In the genomic region with DNA sequence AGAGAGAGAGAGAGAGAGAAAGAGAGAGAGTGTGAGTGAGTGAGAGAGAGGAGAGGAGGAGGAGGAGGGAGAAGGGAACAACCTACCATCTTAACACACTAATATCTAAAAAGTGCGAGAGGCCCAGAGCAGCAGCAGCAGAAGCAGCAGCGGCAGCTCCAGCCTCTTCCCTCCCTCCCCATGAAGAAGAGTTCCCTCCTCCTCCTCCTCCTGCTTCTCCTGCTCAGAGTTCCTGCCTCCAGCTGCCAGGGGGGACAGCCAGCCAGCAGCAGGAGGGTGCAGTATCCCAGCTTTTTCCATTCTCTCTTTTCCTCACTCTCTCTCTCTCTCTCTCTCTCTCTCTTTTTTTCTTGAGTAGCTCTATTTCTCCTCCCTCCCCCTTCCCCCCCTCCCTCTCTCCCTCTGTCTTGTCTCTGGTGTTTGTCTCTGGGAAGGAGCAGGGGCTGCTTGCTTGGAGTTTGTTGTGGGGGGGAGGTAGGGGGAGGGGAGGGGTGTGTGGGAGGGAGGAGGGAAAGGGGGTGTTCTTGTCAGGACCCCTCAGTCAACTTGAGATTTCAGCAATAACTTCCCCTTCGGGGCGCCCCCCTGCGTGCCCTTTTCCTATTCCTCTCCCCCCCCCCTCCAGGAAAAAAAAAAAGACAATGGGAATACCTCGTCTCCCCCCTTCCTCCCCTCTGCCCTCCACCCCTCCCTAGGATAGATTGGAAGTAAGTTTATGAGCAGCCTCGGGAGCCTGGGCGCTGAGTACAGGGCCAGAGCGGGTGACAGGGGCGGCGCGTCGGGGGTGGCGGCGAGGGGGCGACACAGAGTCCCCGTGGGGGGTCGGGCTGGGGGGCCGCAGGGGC, we compare ENCODE assay signal across 7 mouse cellular contexts.
A peak's percentile ranks its signal among the peaks of the same experiment; 100 is the strongest.
DNase-seq lines count a peak whose midpoint lies in the region; ATAC-seq and TF ChIP-seq lines count a peak whose summit lies in the region.

No protein-coding gene starts in this region.

- TF ChIP-seq CTCF in intestine, postnatal 0 days (IDR thresholded peaks at IDR 0.05; ENCODE audit: low read depth) = no peak
- TF ChIP-seq CTCF in spleen, adult 2 months (IDR thresholded peaks at IDR 0.05; ENCODE audit: extremely low read depth, insufficient read depth, insufficient read length, insufficient replicate concordance) = no peak

- TF ChIP-seq POLR2A in spleen, adult 2 months (IDR thresholded peaks at IDR 0.05; ENCODE audit: low read depth, low read length) = no peak

- peak overlapping the region; percentile 90 for H3K4me3 ChIP-seq in intestine, postnatal 0 days (ENCODE audit: low read depth, low read length)
- peak overlapping the region; percentile 76 for H3K4me3 ChIP-seq in limb, embryonic 10.5 days
- H3K4me3 ChIP-seq in midbrain, embryonic 13.5 days (replicated peaks) = peak overlapping the region; percentile 77
- H3K4me3 ChIP-seq in spleen, adult 2 months (ENCODE audit: extremely low read depth, insufficient read depth, insufficient read length) = peak overlapping the region; percentile 75

- H3K27me3 ChIP-seq in intestine, postnatal 0 days (replicated peaks; ENCODE audit: control insufficient read depth, insufficient read depth, low read length) = no peaks in the 10 kb centered on the region
- no peaks in the 10 kb centered on the region for H3K27me3 ChIP-seq in limb, embryonic 10.5 days (ENCODE audit: low read depth, poor library complexity, severe bottlenecking)
- no peaks in the 10 kb centered on the region for H3K27me3 ChIP-seq in midbrain, embryonic 13.5 days
- H3K27me3 ChIP-seq in spleen, adult 2 months (ENCODE audit: control insufficient read depth, insufficient read depth, low read length) = no peaks in the 10 kb centered on the region

- H3K36me3 ChIP-seq in intestine, postnatal 0 days (ENCODE audit: control insufficient read depth, insufficient read depth) = no peaks in the 10 kb centered on the region
- no peaks in the 10 kb centered on the region for H3K36me3 ChIP-seq in limb, embryonic 10.5 days
- H3K36me3 ChIP-seq in midbrain, embryonic 13.5 days = no peaks in the 10 kb centered on the region
- H3K36me3 ChIP-seq in spleen, adult 2 months (ENCODE audit: control insufficient read depth, insufficient read depth, low read length) = no peaks in the 10 kb centered on the region

- peak overlapping the region; percentile 94 for H3K27ac ChIP-seq in intestine, postnatal 0 days (ENCODE audit: low read depth, low read length)
- H3K27ac ChIP-seq in limb, embryonic 10.5 days = peak overlapping the region; percentile 98
- peak overlapping the region; percentile 100 for H3K27ac ChIP-seq in midbrain, embryonic 13.5 days
- H3K27ac ChIP-seq in spleen, adult 2 months (ENCODE audit: insufficient read depth, low read length) = peak overlapping the region; percentile 89

- 7% methylated on average over 14 of the region's 19 CpGs for WGBS in intestine, postnatal 0 days
- WGBS in limb, embryonic 10.5 days = 0% methylated on average over 16 of the region's 19 CpGs
- 0% methylated on average over 17 of the region's 19 CpGs for WGBS in midbrain, embryonic 13.5 days
- 2% methylated on average over 19 of the region's 19 CpGs for WGBS in spleen, adult 2 months

- no peaks in the 10 kb centered on the region for H3K9me3 ChIP-seq in intestine, postnatal 0 days (ENCODE audit: control insufficient read depth)
- no peaks in the 10 kb centered on the region for H3K9me3 ChIP-seq in limb, embryonic 10.5 days (replicated peaks)
- H3K9me3 ChIP-seq in midbrain, embryonic 13.5 days = no peaks in the 10 kb centered on the region

- ATAC-seq in intestine, postnatal 0 days = peak; percentile 19
- peak; percentile 63 for ATAC-seq in midbrain, embryonic 13.5 days

- peak overlapping the region; percentile 87 for H3K9ac ChIP-seq in intestine, postnatal 0 days (ENCODE audit: low read depth, low read length)
- H3K9ac ChIP-seq in midbrain, embryonic 13.5 days (replicated peaks) = peak overlapping the region; percentile 87

- DNase-seq in adrenal gland, adult 18-20 months (ENCODE audit: low spot score in 2 of 2) = peak; percentile 47 to 63
- peak; percentile 74 for DNase-seq in embryo, embryonic 11 days
- DNase-seq in gastrocnemius, postnatal 25 days = peak; percentile 66
- DNase-seq in limb, embryonic 10.5 days (ENCODE audit: low spot score) = peak; percentile 74
- peak in 1 of 2 experiments; percentile 22 for DNase-seq in spleen, adult 2 months (ENCODE audit: low read depth in 1 of 2, low spot score in 2 of 2)

- H3K4me2 ChIP-seq in intestine, postnatal 0 days (replicated peaks; ENCODE audit: low read depth) = peak overlapping the region; percentile 95
- peak overlapping the region; percentile 85 for H3K4me2 ChIP-seq in midbrain, embryonic 13.5 days (replicated peaks)

- H3K4me1 ChIP-seq in intestine, postnatal 0 days (replicated peaks; ENCODE audit: control insufficient read depth, insufficient read depth, low read length) = no peaks in the 10 kb centered on the region
- peaks cover 44% of the 10 kb centered on the region for H3K4me1 ChIP-seq in limb, embryonic 10.5 days
- H3K4me1 ChIP-seq in midbrain, embryonic 13.5 days (replicated peaks) = peaks cover 43% of the 10 kb centered on the region
- peaks cover 2% of the 10 kb centered on the region for H3K4me1 ChIP-seq in spleen, adult 2 months (ENCODE audit: control insufficient read depth, insufficient read depth, insufficient read length)
